Mouse (Mus musculus): ENCODE results near the gene Tnfsf9.

- TF ChIP-seq CTCF (IDR thresholded peaks at IDR 0.05; ENCODE audit: control insufficient read depth, insufficient read depth, low read length) (no peak), POLR2A (IDR thresholded peaks at IDR 0.05; ENCODE audit: borderline replicate concordance, control insufficient read depth, low read depth, low read length) (no peak)
These were observed 16.7 kb downstream of the Tnfsf9 start for GRCm38 (mm10) chr17:57121856-57122255.
